Mouse (Mus musculus) MEL (cell line): Measurements from ENCODE around the gene Dzip1. TPM values are rescaled to one million over a fixed set of nuclear protein-coding genes. Genes with fewer than 3 reads are reported as not detected.

Experiments
- DNase-seq: peaks from one replicate; pipeline ENCODE4 v3.0.0; 2011; ENCODE audit warnings: low read depth, low spot score
- H3K27ac ChIP-seq: 2 replicates; pipeline ENCODE4 v1.5.1; 2012; ENCODE audit warnings: low read depth, mild to moderate bottlenecking, control low read depth, low read length, moderate library complexity; ENCODE audit not compliant: control insufficient read depth
- H3K27me3 ChIP-seq, 2 experiments: fragments of 150-350 bp in 1 of 2; sonication (generic) in 1 of 2; 2 replicates each; pipeline ENCODE4 v1.6.1; 2012; ENCODE audit warnings: low read length in 2 of 2, mild to moderate bottlenecking in 2 of 2, improper control_type of control experiment in 1 of 2, moderate library complexity in 1 of 2; ENCODE audit not compliant: insufficient read depth in 2 of 2, control insufficient read depth in 1 of 2
- H3K36me3 ChIP-seq, 2 experiments: 2 replicates each; pipeline ENCODE4 v1.6.1; 2012 to 2014; ENCODE audit warnings: low read length in 2 of 2, improper control_type of control experiment in 1 of 2, inconsistent platforms in 1 of 2, mild to moderate bottlenecking in 1 of 2; ENCODE audit not compliant: insufficient read depth in 2 of 2, control insufficient read depth in 1 of 2
- H3K4me1 ChIP-seq, 2 experiments: fragments of 150-350 bp in 1 of 2; sonication (generic) in 1 of 2; 2 replicates each; pipeline ENCODE4 v1.6.1; 2012; ENCODE audit warnings: low read length in 2 of 2, improper control_type of control experiment in 1 of 2, mild to moderate bottlenecking in 1 of 2; ENCODE audit not compliant: insufficient read depth in 2 of 2, control insufficient read depth in 1 of 2
- H3K4me3 ChIP-seq, 2 experiments: fragments of 150-350 bp in 1 of 2; sonication (generic) in 1 of 2; 2 replicates each; pipeline ENCODE4 v1.5.1; 2012; ENCODE audit warnings: low read depth in 2 of 2, low read length in 2 of 2, mild to moderate bottlenecking in 2 of 2, moderate library complexity in 2 of 2, control low read depth in 1 of 2, improper control_type of control experiment in 1 of 2; ENCODE audit not compliant: control insufficient read depth in 1 of 2, insufficient read depth in 1 of 2
- H3K79me2 ChIP-seq: 2 replicates; pipeline ENCODE4 v1.6.1; 2012; ENCODE audit warnings: mild to moderate bottlenecking, low read length, moderate library complexity; ENCODE audit not compliant: control insufficient read depth, poor library complexity, insufficient read depth
- H3K9ac ChIP-seq: 2 replicates; pipeline ENCODE4 v1.6.1; 2012; ENCODE audit warnings: low read depth, mild to moderate bottlenecking, control low read depth, low read length, moderate library complexity; ENCODE audit not compliant: control insufficient read depth, poor library complexity, severe bottlenecking
- H3K9me3 ChIP-seq: fragments of 150-350 bp; sonication (generic); replicated peaks from 2 replicates; pipeline ENCODE4 v1.6.1; 2012; ENCODE audit warnings: mild to moderate bottlenecking, low read length, improper control_type of control experiment, moderate library complexity; ENCODE audit not compliant: insufficient read depth
- BHLHE40 ChIP-seq: IDR thresholded peaks from 2 replicates; pipeline ENCODE4 v1.6.1; 2012; ENCODE audit warnings: low read depth, mild to moderate bottlenecking, inconsistent platforms, low read length, improper control_type of control experiment, borderline replicate concordance
- CHD2 ChIP-seq: IDR thresholded peaks from 2 replicates; pipeline ENCODE4 v1.6.1; 2011; ENCODE audit warnings: low read length, improper control_type of control experiment
- CTCF ChIP-seq, 3 experiments: IDR thresholded peaks in 2 of 3; conservative IDR thresholded peaks in 1 of 3; 2 replicates each; pipeline ENCODE4 v1.5.1; 2011 to 2012; ENCODE audit warnings: low read length in 3 of 3, low read depth in 2 of 3, mild to moderate bottlenecking in 2 of 3, improper control_type of control experiment in 1 of 3, inconsistent platforms in 1 of 3, mixed read lengths in 1 of 3, moderate library complexity in 1 of 3; ENCODE audit not compliant: control insufficient read depth in 1 of 3, insufficient read depth in 1 of 3, poor library complexity in 1 of 3, severe bottlenecking in 1 of 3
- E2F4 ChIP-seq: IDR thresholded peaks from 2 replicates; pipeline ENCODE4 v1.6.1; 2011; ENCODE audit warnings: low read depth, low read length, improper control_type of control experiment, borderline replicate concordance
- GABPA ChIP-seq: IDR thresholded peaks from 2 replicates; pipeline ENCODE4 v1.6.1; 2012; ENCODE audit warnings: low read depth, mild to moderate bottlenecking, inconsistent platforms, low read length, improper control_type of control experiment, moderate library complexity
- MAFK ChIP-seq: IDR thresholded peaks from 2 replicates; pipeline ENCODE4 v1.6.1; 2011; ENCODE audit warnings: low read depth, mild to moderate bottlenecking, low read length, improper control_type of control experiment, borderline replicate concordance
- MAX ChIP-seq: IDR thresholded peaks from 2 replicates; pipeline ENCODE4 v1.6.1; 2011; ENCODE audit warnings: low read length, improper control_type of control experiment
- MEF2A ChIP-seq: IDR thresholded peaks from 2 replicates; pipeline ENCODE4 v1.6.1; 2014; ENCODE audit warnings: low read depth, mild to moderate bottlenecking, inconsistent platforms, low read length, improper control_type of control experiment; ENCODE audit not compliant: poor library complexity, insufficient replicate concordance, severe bottlenecking; ENCODE audit errors: extremely low read depth
- MXI1 ChIP-seq: IDR thresholded peaks from 2 replicates; pipeline ENCODE4 v1.6.1; 2011; ENCODE audit warnings: mild to moderate bottlenecking, low read depth, low read length, improper control_type of control experiment
- MYC ChIP-seq: IDR thresholded peaks from 2 replicates; pipeline ENCODE4 v1.6.1; 2011; ENCODE audit warnings: low read depth, mild to moderate bottlenecking, low read length, improper control_type of control experiment, moderate library complexity
- NELFE ChIP-seq: IDR thresholded peaks from 2 replicates; pipeline ENCODE4 v1.6.1; 2011; ENCODE audit warnings: low read depth, low read length, improper control_type of control experiment
- NRF1 ChIP-seq: IDR thresholded peaks from 2 replicates; pipeline ENCODE4 v1.6.1; 2014; ENCODE audit warnings: low read depth, mild to moderate bottlenecking, inconsistent platforms, low read length, improper control_type of control experiment, moderate library complexity; ENCODE audit not compliant: poor library complexity, insufficient read depth, severe bottlenecking
- POLR2A ChIP-seq, 2 experiments: IDR thresholded peaks; 2 replicates each; pipeline ENCODE4 v1.6.1; 2011 to 2012; ENCODE audit warnings: low read length in 2 of 2, mild to moderate bottlenecking in 2 of 2, control low read depth in 1 of 2, improper control_type of control experiment in 1 of 2, low read depth in 1 of 2, moderate library complexity in 1 of 2; ENCODE audit not compliant: control insufficient read depth in 1 of 2, insufficient read depth in 1 of 2, poor library complexity in 1 of 2
- POLR2AphosphoS5 ChIP-seq: IDR thresholded peaks from 2 replicates; pipeline ENCODE4 v1.6.1; 2012; ENCODE audit warnings: low read depth, borderline replicate concordance, mild to moderate bottlenecking, inconsistent platforms, low read length, moderate library complexity, mixed read lengths
- RAD21 ChIP-seq: IDR thresholded peaks from 2 replicates; pipeline ENCODE4 v1.6.1; 2011; ENCODE audit warnings: mild to moderate bottlenecking, low read depth, low read length, improper control_type of control experiment
- RCOR1 ChIP-seq: IDR thresholded peaks from 2 replicates; pipeline ENCODE4 v1.6.1; 2012; ENCODE audit warnings: low read depth, mild to moderate bottlenecking, inconsistent platforms, low read length, improper control_type of control experiment
- SMC3 ChIP-seq: IDR thresholded peaks from 2 replicates; pipeline ENCODE4 v1.6.1; 2011; ENCODE audit warnings: low read depth, low read length, improper control_type of control experiment
- TAL1 ChIP-seq: IDR thresholded peaks from 2 replicates; pipeline ENCODE4 v1.6.1; 2012; ENCODE audit warnings: mild to moderate bottlenecking, inconsistent platforms, low read length, moderate library complexity, mixed read lengths
- TBP ChIP-seq: IDR thresholded peaks from 2 replicates; pipeline ENCODE4 v1.8.0; 2011; ENCODE audit warnings: low read depth, low read length, improper control_type of control experiment
- USF1 ChIP-seq: IDR thresholded peaks from 2 replicates; pipeline ENCODE4 v1.6.1; 2014; ENCODE audit warnings: low read depth, mild to moderate bottlenecking, inconsistent platforms, low read length, improper control_type of control experiment, moderate library complexity
- USF2 ChIP-seq, 2 experiments: IDR thresholded peaks; 2 replicates each; pipeline ENCODE4 v1.6.1; 2011 to 2012; ENCODE audit warnings: improper control_type of control experiment in 2 of 2, low read length in 2 of 2, borderline replicate concordance in 1 of 2, inconsistent platforms in 1 of 2, low read depth in 1 of 2, mild to moderate bottlenecking in 1 of 2; ENCODE audit not compliant: insufficient read depth in 1 of 2
- ZC3H11A ChIP-seq: IDR thresholded peaks from 2 replicates; pipeline ENCODE4 v1.6.1; 2012; ENCODE audit warnings: low read depth, mild to moderate bottlenecking, inconsistent platforms, low read length, improper control_type of control experiment
- ZKSCAN1 ChIP-seq: IDR thresholded peaks from 2 replicates; pipeline ENCODE4 v1.6.1; 2012; ENCODE audit warnings: low read depth, mild to moderate bottlenecking, inconsistent platforms, low read length, improper control_type of control experiment, moderate library complexity
- ZMIZ1 ChIP-seq: IDR thresholded peaks from 2 replicates; pipeline ENCODE4 v1.6.1; 2012; ENCODE audit warnings: low read depth, mild to moderate bottlenecking, inconsistent platforms, low read length, improper control_type of control experiment, moderate library complexity
- ZNF384 ChIP-seq: IDR thresholded peaks from 2 replicates; pipeline ENCODE4 v1.6.1; 2012; ENCODE audit warnings: low read depth, mild to moderate bottlenecking, inconsistent platforms, low read length, improper control_type of control experiment
- polyA plus RNA-seq, 2 experiments: library from polyadenylated mRNA; stranded (reverse) in 1 of 2; unstranded in 1 of 2; fragments of >175 nt in 1 of 2; fragments of >200 nt in 1 of 2; gene quantifications; 2 replicates each; pipeline versions ENCODE4 v1.2.1 to v1.2.4; 2012; ENCODE audit warnings: low replicate concordance in 2 of 2, low read depth in 1 of 2; ENCODE audit not compliant: insufficient read length in 2 of 2, insufficient read depth in 1 of 2, missing spikeins in 1 of 2
- total RNA-seq: library from RNA; depleted of rRNA; stranded (reverse); fragments of 300-350 nt; gene quantifications from 2 replicates; pipeline ENCODE4 v1.2.3, GENCODE M21; 2012

The Dzip1 gene
- total and polyA plus RNA-seq, 3 experiments: 0.35 to 1.8 TPM; not detected in 1

- H3K9me3 ChIP-seq: no peaks in the 10 kb centered on the region
- H3K4me3 ChIP-seq: no peak overlapping the region
- H3K36me3 ChIP-seq: no peaks in the 10 kb centered on the region
- no peak for DNase-seq
- H3K79me2 ChIP-seq: no peaks in the 10 kb centered on the region
- H3K9ac ChIP-seq: no peak overlapping the region
- peaks cover 0 to 5% of the 10 kb centered on the region in 2 experiments; a peak in 2 of 4 replicates for H3K4me1 ChIP-seq
- no peak overlapping the region for H3K27ac ChIP-seq
- no peak for TF ChIP-seq ZMIZ1
- no peak for TF ChIP-seq USF2 (IDR thresholded peaks at IDR 0.05; ENCODE audit: borderline replicate concordance in 1 of 2, insufficient read depth in 1 of 2, low read depth in 1 of 2, low read length in 2 of 2)
- no peak for TF ChIP-seq MEF2A
- TF ChIP-seq RCOR1: no peak
- no peak for TF ChIP-seq RAD21
- TF ChIP-seq ZKSCAN1: no peak
- TF ChIP-seq USF1: no peak
- no peak for TF ChIP-seq ZC3H11A
- TF ChIP-seq MYC: no peak
- TF ChIP-seq NELFE: no peak
- TF ChIP-seq MXI1: no peak
- TF ChIP-seq GABPA: no peak
- TF ChIP-seq TBP: no peak
- TF ChIP-seq BHLHE40: no peak
- TF ChIP-seq MAFK: no peak
- H3K27me3 ChIP-seq: no peaks in the 10 kb centered on the region
Observed at GRCm38 (mm10) chr14:118878346-118878910, 46.8 kb downstream of the Dzip1 start.

DNA sequence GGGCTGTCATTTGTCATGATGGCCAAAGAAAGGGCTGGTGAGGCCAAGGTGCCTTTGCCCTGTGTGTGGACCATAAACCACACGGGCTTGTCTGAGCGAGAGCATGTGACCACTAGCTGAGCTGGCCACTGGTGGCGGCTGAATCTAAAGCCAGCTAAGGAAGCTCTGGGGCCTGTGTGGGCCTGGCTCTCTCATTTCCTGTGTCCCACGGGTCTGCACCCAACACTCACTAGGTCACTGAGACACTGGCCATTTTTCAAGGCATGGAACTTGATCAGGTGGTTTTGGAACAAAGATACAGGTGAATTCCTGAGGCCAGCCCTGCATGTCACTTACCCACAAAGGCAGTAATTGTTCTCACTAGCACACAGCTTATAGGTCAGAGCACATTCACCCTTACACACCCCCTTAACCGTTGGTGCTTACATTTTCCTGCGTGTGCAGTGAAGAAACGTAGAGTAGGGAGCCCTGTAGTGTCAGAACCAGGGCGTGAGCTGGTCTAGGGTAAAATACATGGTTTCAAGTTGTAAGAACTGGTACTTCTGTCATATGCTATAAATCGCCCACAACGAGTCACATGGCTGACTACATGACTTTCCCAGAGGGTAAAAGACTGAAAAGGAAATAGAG, 50.4 kb downstream of the Dzip1 start:
- no peaks in the 10 kb centered on the region for H3K9me3 ChIP-seq
- H3K9ac ChIP-seq: no peak overlapping the region
- no peak overlapping the region for H3K27ac ChIP-seq
- no peak for DNase-seq
- H3K36me3 ChIP-seq: peaks cover 0 to 4% of the 10 kb centered on the region in 2 experiments; a peak in 2 of 4 replicates
- TF ChIP-seq ZC3H11A: no peak
- TF ChIP-seq POLR2AphosphoS5: no peak
- TF ChIP-seq TAL1: no peak
- TF ChIP-seq CTCF (IDR thresholded peaks at IDR 0.05 in 2 of 3, conservative IDR thresholded peaks at IDR 0.05 in 1 of 3; ENCODE audit: control insufficient read depth in 1 of 3, insufficient read depth in 1 of 3, low read depth in 2 of 3, low read length in 3 of 3, poor library complexity in 1 of 3, severe bottlenecking in 1 of 3): no peak
- no peak for TF ChIP-seq CHD2
- no peak for TF ChIP-seq ZNF384
- TF ChIP-seq NRF1: no peak
- no peak for TF ChIP-seq BHLHE40
- no peak for TF ChIP-seq POLR2A (IDR thresholded peaks at IDR 0.05; ENCODE audit: control insufficient read depth in 1 of 2, insufficient read depth in 1 of 2, low read depth in 1 of 2, low read length in 2 of 2, poor library complexity in 1 of 2)
- no peak for TF ChIP-seq MXI1
- no peak for TF ChIP-seq SMC3
- no peak for TF ChIP-seq MAX
- TF ChIP-seq E2F4: no peak
- no peak for TF ChIP-seq ZKSCAN1
- no peak for TF ChIP-seq NELFE
- H3K27me3 ChIP-seq: no peaks in the 10 kb centered on the region
- H3K4me1 ChIP-seq: peaks cover 2 to 3% of the 10 kb centered on the region in 2 experiments; a peak in 3 of 4 replicates
- no peak overlapping the region for H3K4me3 ChIP-seq
- H3K79me2 ChIP-seq: no peaks in the 10 kb centered on the region
